Mouse (Mus musculus) stomach, postnatal 0 days (tissue): ENCODE measurements around the gene Htr6.
A peak's percentile ranks its signal among the peaks of the same experiment; 100 is the strongest.

Source experiments
- CTCF ChIP-seq: IDR thresholded peaks from 2 replicates; pipeline ENCODE4 v1.5.1; 2016; ENCODE audit warnings: antibody characterized with exemption, low read depth, mild to moderate bottlenecking, moderate library complexity
- EP300 ChIP-seq: optimal IDR thresholded peaks from 2 replicates; pipeline ENCODE3; 2016; ENCODE audit warnings: antibody characterized with exemption

GRCm38 (mm10) chr4:139011201-139011702, 64.1 kb downstream of the Htr6 start:
- TF ChIP-seq CTCF (no peak), EP300 (peak; percentile 38)
